Mouse (Mus musculus) liver, embryonic 14.5 days (tissue): Measurements from ENCODE around the gene Slc39a3. TPM values are rescaled to one million over a fixed set of nuclear protein-coding genes. Genes with fewer than 3 reads are reported as not detected.
A peak's percentile ranks its signal among the peaks of the same experiment; 100 is the strongest.

Source experiments
- ATAC-seq: fragments of 200-750 bp; cut with Nextera tagmentation; 2 replicates; pipeline ENCODE4 v1.8.0; 2017; ENCODE audit warnings: moderate number of reproducible peaks, mild to moderate bottlenecking, moderate library complexity; ENCODE audit not compliant: insufficient read depth
- DNase-seq, 3 experiments: peaks; one replicate each; pipeline ENCODE4 v3.0.0-alpha.2; 2012 to 2013; ENCODE audit warnings: low read depth in 3 of 3, low spot score in 3 of 3
- H3K27ac ChIP-seq: fragments of 300-500 bp; sonication (generic); 2 replicates; pipeline ENCODE4 v1.5.1; 2014; ENCODE audit warnings: moderate library complexity, mild to moderate bottlenecking, control low read depth, inconsistent platforms
- H3K27me3 ChIP-seq: fragments of 300-500 bp; sonication (generic); 2 replicates; pipeline ENCODE4 v1.6.1; 2014; ENCODE audit warnings: mild to moderate bottlenecking, low read length, moderate library complexity; ENCODE audit not compliant: control insufficient read depth, insufficient read depth
- H3K36me3 ChIP-seq: fragments of 300-500 bp; sonication (generic); replicated peaks from 2 replicates; pipeline ENCODE4 v1.6.1; 2014; ENCODE audit warnings: low read depth; ENCODE audit not compliant: control insufficient read depth, insufficient read depth
- H3K4me1 ChIP-seq, 2 experiments: fragments of 200-500 bp in 1 of 2; fragments of 300-500 bp in 1 of 2; sonication (generic) in 1 of 2; replicated peaks; 2 replicates each; pipeline ENCODE4 v1.6.1; 2012 to 2014; ENCODE audit warnings: antibody characterized with exemption in 1 of 2, inconsistent platforms in 1 of 2, low read length in 1 of 2; ENCODE audit not compliant: control insufficient read depth in 2 of 2, insufficient read depth in 2 of 2
- H3K4me2 ChIP-seq: fragments of 300-500 bp; sonication (generic); 2 replicates; pipeline ENCODE4 v1.6.1; 2014; ENCODE audit warnings: low read depth, mild to moderate bottlenecking, control low read depth, moderate library complexity
- H3K4me3 ChIP-seq, 2 experiments: fragments of 200-500 bp in 1 of 2; fragments of 300-500 bp in 1 of 2; sonication (generic) in 1 of 2; 2 replicates each; pipeline ENCODE4 v1.5.1; 2012 to 2014; ENCODE audit warnings: low read depth in 2 of 2, low read length in 2 of 2, mild to moderate bottlenecking in 2 of 2, control low read depth in 1 of 2, inconsistent platforms in 1 of 2, moderate library complexity in 1 of 2; ENCODE audit not compliant: insufficient read depth in 1 of 2
- H3K9ac ChIP-seq: fragments of 300-500 bp; sonication (generic); replicated peaks from 2 replicates; pipeline ENCODE4 v1.6.1; 2014; ENCODE audit warnings: mild to moderate bottlenecking, control low read depth, moderate library complexity
- H3K9me3 ChIP-seq: fragments of 300-500 bp; sonication (generic); 2 replicates; pipeline ENCODE4 v1.6.1; 2016; ENCODE audit warnings: low read length, mixed read lengths; ENCODE audit not compliant: control insufficient read depth
- CTCF ChIP-seq: IDR thresholded peaks from 2 replicates; pipeline ENCODE4 v1.5.1; 2016; ENCODE audit warnings: antibody characterized with exemption, low read depth, control low read depth
- EP300 ChIP-seq: IDR thresholded peaks from 2 replicates; pipeline ENCODE4 v1.6.1; 2016; ENCODE audit warnings: antibody characterized with exemption, low read depth
- WGBS: fragments of 180-500 bp; shearing (Covaris S2); extraction: QIAGEN DNeasy Blood & Tissue Kit; methylation state at CpG from one replicate; pipeline ENCODE4 v1.1.7; 2014; ENCODE audit not compliant: insufficient replicate concordance; 5-methylcytosine and 5-hydroxymethylcytosine counted together
- polyA plus RNA-seq, 2 experiments: library from polyadenylated mRNA; depleted of rRNA in 1 of 2; stranded (reverse) in 1 of 2; unstranded in 1 of 2; fragments of >200 nt; fragmentation: Nextera tagmentation in 1 of 2; extraction: Ambion mirVana in 1 of 2; gene quantifications; 2 replicates each; pipeline versions ENCODE4 v1.2.1 to v1.2.3; 2012 to 2014

Gene Slc39a3
- polyA plus RNA-seq, 2 experiments: 2.7 to 4.4 TPM

DNA sequence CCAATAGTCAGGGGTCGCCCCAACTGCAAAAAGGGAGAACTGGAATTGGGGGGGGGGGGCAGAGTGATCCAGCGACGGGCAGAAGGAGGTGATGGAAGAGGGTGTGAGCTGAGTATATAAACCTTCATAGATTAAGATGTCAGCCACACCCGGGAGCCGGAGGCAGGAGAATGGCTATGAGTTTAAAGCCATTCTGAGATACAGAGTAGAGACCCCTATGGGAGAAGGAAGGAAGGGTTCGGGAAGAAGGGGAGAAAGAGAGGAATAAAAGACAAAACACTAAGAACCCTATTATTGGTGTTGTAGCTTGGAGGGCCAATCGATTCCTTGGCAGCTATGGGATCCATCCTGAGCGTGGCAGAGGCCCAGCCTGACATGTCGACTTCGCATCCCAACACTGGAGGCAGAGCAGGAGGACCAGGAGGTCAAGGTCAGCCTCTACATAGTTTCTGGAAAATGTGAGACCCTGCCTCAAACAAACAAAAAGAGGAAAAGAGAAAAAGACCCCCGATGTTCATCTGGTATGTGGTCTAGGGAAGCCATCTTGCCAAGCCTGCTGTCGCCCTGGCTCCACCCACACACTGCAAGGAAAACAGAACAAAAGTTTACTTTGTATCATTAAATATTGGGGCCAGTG is 11.5 kb downstream of the Slc39a3 start, which contains the start of gene Diras1:
Diras1 (minus strand) TSS at position 24 of the 637 bp plus-strand sequence.
- H3K36me3 ChIP-seq: no peaks in the 10 kb centered on the region
- TF ChIP-seq CTCF (no peak), EP300 (no peak)
- H3K9ac ChIP-seq: no peak within 1 kb of the TSS
- H3K4me3 ChIP-seq: 0 out of 4 replicates have a peak within 1 kb of the TSS, but pooled peaks of 1 of the 2 experiments have one; percentile 6
- peaks cover 32% of the 10 kb centered on the region for H3K27me3 ChIP-seq
- ATAC-seq (no peak), DNase-seq (no peak)
- no peak within 1 kb of the TSS for H3K27ac ChIP-seq
- WGBS: 42% methylated on average over 12 of the region's 12 CpGs
- H3K9me3 ChIP-seq: no peaks in the 10 kb centered on the region
- no peaks in the 10 kb centered on the region for H3K4me1 ChIP-seq
- peak within 1 kb of the TSS; percentile 24 for H3K4me2 ChIP-seq

DNA sequence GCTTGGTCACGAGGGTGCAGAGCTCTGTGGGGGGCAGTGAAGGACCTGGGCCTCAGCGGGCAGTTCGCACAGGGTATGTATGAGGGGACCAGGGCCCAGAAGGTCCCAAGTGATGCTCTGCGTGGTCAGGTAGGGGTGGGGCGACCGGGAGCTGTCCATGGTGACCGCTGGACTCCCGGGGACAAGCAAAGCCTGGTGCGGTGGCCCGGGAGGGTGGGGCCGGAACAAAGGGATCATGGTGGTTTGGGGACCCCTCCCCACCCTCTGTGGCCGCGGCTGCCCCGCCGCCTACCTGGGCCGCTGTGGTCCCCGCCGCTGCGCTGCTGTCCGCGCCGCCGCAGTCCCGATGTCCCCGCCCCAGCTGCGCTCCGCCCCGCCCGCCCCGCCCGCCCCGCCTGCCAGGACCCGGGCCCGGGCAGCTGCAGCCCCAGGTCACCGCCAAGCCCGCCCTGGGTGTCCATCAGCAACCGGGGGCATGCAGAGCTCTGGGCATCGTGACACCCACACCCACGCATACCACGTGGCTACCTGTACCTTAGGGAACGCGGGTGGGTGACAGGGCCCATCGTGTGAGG is 12.1 kb downstream of the Slc39a3 start:
- ATAC-seq (no peak), DNase-seq (no peak)
- Histone ChIP-seq H3K4me3 (0 out of 4 replicates have a peak overlapping the region, but pooled peaks of 1 of the 2 experiments have one; percentile 6), H3K27ac (no peak overlapping the region), H3K9me3 (no peaks in the 10 kb centered on the region), H3K4me2 (peak overlapping the region; percentile 24), H3K36me3 (no peaks in the 10 kb centered on the region), H3K9ac (no peak overlapping the region), H3K4me1 (no peaks in the 10 kb centered on the region), H3K27me3 (peaks cover 32% of the 10 kb centered on the region)
- TF ChIP-seq CTCF: no peak
- TF ChIP-seq EP300: no peak
- WGBS: 2% methylated on average over 43 of the region's 43 CpGs

GRCm38 (mm10) chr10:81024346-81024937 is 12.8 kb downstream of the Slc39a3 start:
- TF ChIP-seq CTCF (no peak), EP300 (no peak)
- WGBS: 54% methylated on average over 5 of the region's 5 CpGs
- DNase-seq (no peak), ATAC-seq (no peak)
- Histone ChIP-seq H3K9me3 (no peaks in the 10 kb centered on the region), H3K27ac (no peak overlapping the region), H3K4me1 (no peaks in the 10 kb centered on the region), H3K27me3 (peaks cover 32% of the 10 kb centered on the region), H3K4me2 (no peak overlapping the region), H3K36me3 (no peaks in the 10 kb centered on the region), H3K9ac (no peak overlapping the region), H3K4me3 (no peak overlapping the region)

DNA sequence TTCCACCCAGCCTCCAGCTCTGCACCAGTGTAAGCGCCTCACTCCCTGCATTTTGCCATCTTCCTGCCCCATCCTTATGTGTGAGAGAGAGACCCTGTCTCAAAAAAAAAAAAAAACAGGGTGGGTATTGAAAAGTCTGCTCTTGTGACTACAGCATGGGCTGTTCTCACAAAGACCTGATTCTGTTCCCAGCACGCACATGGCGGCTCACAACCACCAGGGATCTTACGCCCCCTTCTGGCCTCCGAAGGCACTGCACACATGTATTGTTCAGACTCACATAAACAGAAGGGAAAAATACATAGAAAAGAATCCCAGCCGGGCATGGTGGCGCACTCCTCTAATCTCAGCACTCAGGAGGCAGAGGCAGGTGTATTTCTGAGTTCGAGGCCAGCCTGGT is 14.5 kb downstream of the Slc39a3 start:
- peak; percentile 70 for TF ChIP-seq CTCF
- TF ChIP-seq EP300: no peak
- Histone ChIP-seq H3K4me2 (no peak overlapping the region), H3K4me3 (no peak overlapping the region), H3K4me1 (no peaks in the 10 kb centered on the region), H3K36me3 (no peaks in the 10 kb centered on the region), H3K9me3 (no peaks in the 10 kb centered on the region), H3K27me3 (peaks cover 32% of the 10 kb centered on the region), H3K27ac (no peak overlapping the region), H3K9ac (no peak overlapping the region)
- DNase-seq (no peak), ATAC-seq (no peak)
- 47% methylated on average over 8 of the region's 8 CpGs for WGBS

DNA sequence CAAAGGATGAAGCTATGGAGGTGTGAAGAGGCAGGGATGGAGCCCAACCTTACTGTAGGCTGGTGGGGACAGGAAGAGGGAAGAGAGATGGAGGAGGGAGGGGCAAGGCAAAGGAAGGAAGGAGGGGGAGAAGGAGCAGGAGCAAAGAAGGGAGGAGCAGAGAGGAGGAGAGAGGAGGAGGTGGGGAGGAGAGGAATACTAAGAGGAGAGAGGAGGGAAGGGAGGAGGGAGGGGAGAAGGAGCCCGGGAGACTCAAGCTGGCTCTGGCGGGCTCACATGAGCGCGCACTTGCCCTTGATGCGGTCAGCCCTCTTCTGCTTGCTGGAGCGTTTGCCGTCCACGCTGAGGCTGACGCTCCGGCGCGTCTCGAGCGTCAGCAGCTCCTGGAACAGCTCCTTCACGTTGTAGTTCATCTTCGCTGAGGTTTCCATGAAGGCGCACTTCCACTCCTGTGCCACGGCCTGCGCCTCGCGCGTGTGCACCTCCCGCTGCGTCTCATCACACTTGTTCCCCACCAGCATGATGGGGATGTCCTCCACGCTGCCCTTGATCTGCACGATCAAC is 15.6 kb downstream of the Slc39a3 start:
- no peaks in the 10 kb centered on the region for H3K9me3 ChIP-seq
- 15% methylated on average over 26 of the region's 26 CpGs for WGBS
- no peaks in the 10 kb centered on the region for H3K36me3 ChIP-seq
- TF ChIP-seq CTCF (no peak), EP300 (no peak)
- H3K27ac ChIP-seq: no peak overlapping the region
- DNase-seq (no peak), ATAC-seq (no peak)
- H3K4me3 ChIP-seq: no peak overlapping the region
- peaks cover 32% of the 10 kb centered on the region for H3K27me3 ChIP-seq
- H3K4me2 ChIP-seq: no peak overlapping the region
- no peak overlapping the region for H3K9ac ChIP-seq
- H3K4me1 ChIP-seq: no peaks in the 10 kb centered on the region
